Mouse (Mus musculus): Measurements from ENCODE around the gene Lrch4. TPM values are rescaled to one million over a fixed set of nuclear protein-coding genes. Genes with fewer than 3 reads are reported as not detected.

The Lrch4 gene
- polyA plus RNA-seq, 1 experiment from 2014 or later = 32.2 TPM

DNA sequence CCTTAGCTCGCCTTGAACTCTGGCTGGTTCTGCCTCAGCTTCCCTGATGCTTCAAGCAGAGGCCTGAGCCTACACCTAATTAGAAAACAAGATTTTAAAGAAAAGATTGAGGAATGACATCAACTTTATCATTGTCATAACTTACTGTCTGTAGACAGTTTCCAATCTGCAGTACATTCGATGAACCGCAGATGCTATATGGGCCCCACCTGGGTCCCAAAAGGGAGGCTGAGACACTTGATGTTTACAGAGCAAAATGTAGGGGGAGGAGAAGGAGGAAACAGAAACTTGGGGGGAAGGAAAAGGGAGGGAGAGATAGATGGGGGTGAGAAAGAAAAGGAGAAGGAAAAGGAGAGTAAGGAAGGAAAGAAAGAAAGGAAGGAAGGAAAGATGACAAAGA, 61.1 kb downstream of the Lrch4 start:
- Histone ChIP-seq H3K27ac (no peak overlapping the region), H3K9me3 (replicated peaks) (no peaks in the 10 kb centered on the region), H3K4me1 (peaks cover 5% of the 10 kb centered on the region; the same call in 1 of the 2 replicates), H3K27me3 (ENCODE audit: low read depth, poor library complexity, severe bottlenecking) (peaks cover 16% of the 10 kb centered on the region; the same call in 1 of the 2 replicates), H3K4me3 (no peak overlapping the region), H3K36me3 (no peaks in the 10 kb centered on the region)
- no peak for DNase-seq (ENCODE audit: low spot score)
- 89% methylated on average over 3 of the region's 3 CpGs for WGBS

DNA sequence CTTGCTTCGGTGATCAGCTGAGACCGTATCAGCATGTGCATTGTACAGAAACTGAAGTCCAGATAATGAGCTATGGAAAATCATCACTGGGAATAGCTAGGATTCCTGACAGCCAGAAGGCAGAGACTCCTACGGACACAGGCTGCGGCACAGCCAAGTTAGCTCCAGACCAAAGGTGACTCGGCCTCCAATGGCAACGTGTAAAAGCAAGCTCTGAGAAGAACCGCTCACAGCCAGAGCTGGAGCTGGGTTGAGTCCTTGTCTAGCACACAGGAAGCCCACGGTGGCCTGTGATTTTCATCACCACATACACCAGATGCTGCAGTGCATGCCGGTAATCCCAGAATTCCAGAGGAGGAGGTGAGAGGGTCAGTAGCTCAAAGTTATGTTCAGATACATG, 61.6 kb downstream of the Lrch4 start:
- Histone ChIP-seq H3K4me3 (no peak overlapping the region), H3K4me1 (0 out of 2 replicates have a peak, but pooled peaks cover 3% of the 10 kb centered on the region), H3K27me3 (ENCODE audit: low read depth, poor library complexity, severe bottlenecking) (peaks cover 12% of the 10 kb centered on the region; the same call in 1 of the 2 replicates), H3K27ac (no peak overlapping the region), H3K9me3 (replicated peaks) (no peaks in the 10 kb centered on the region), H3K36me3 (no peaks in the 10 kb centered on the region)
- 68% methylated on average over 9 of the region's 9 CpGs for WGBS
- no peak for DNase-seq (ENCODE audit: low spot score)

Other genes starting within 250 kb of the Lrch4 start
- 0.03 and 0.10 TPM in 2 replicates for gene Zan, start 152.1 kb upstream of the Lrch4 start, polyA plus RNA-seq (2016; fragmentation: Nextera tagmentation; extraction: Ambion mirVana)
- 53.2 and 63.4 TPM in 2 replicates for gene Pop7, start 126.6 kb upstream of the Lrch4 start, polyA plus RNA-seq (2016; fragmentation: Nextera tagmentation; extraction: Ambion mirVana)
- gene Gigyf1, start 110.6 kb upstream of the Lrch4 start, polyA plus RNA-seq (2016; fragmentation: Nextera tagmentation; extraction: Ambion mirVana) = 13.5 and 14.6 TPM in 2 replicates
- 1.5 and 2.4 TPM in 2 replicates for gene Epo, start 95.9 kb upstream of the Lrch4 start, polyA plus RNA-seq (2016; fragmentation: Nextera tagmentation; extraction: Ambion mirVana)
- gene Gnb2, start 95.6 kb upstream of the Lrch4 start, polyA plus RNA-seq (2016; fragmentation: Nextera tagmentation; extraction: Ambion mirVana) = 257 and 295 TPM in 2 replicates
- gene Actl6b, start 75.6 kb upstream of the Lrch4 start, polyA plus RNA-seq (2016; fragmentation: Nextera tagmentation; extraction: Ambion mirVana) = not detected in 2 replicates
- gene Tfr2, start 59.3 kb upstream of the Lrch4 start, polyA plus RNA-seq (2016; fragmentation: Nextera tagmentation; extraction: Ambion mirVana) = 0.79 and 1.4 TPM in 2 replicates
- 14.7 and 16.4 TPM in 2 replicates for gene Mospd3, start 28.1 kb upstream of the Lrch4 start, polyA plus RNA-seq (2016; fragmentation: Nextera tagmentation; extraction: Ambion mirVana)
- gene Pcolce, start 15.3 kb upstream of the Lrch4 start, polyA plus RNA-seq (2016; fragmentation: Nextera tagmentation; extraction: Ambion mirVana) = 153 and 165 TPM in 2 replicates
- 0.11 and 0.60 TPM in 2 replicates for gene Fbxo24, start 119 bp upstream of the Lrch4 start, polyA plus RNA-seq (2016; fragmentation: Nextera tagmentation; extraction: Ambion mirVana)
- gene Gm20605, start 54 bp downstream of the Lrch4 start, polyA plus RNA-seq (2016; fragmentation: Nextera tagmentation; extraction: Ambion mirVana) = 12.6 and 14.8 TPM in 2 replicates
- gene Sap25, start 12.2 kb downstream of the Lrch4 start, polyA plus RNA-seq (2016; fragmentation: Nextera tagmentation; extraction: Ambion mirVana) = 8.0 and 9.7 TPM in 2 replicates
- 0.23 and 0.48 TPM in 2 replicates for gene Irs3, start 16.6 kb downstream of the Lrch4 start, polyA plus RNA-seq (2016; fragmentation: Nextera tagmentation; extraction: Ambion mirVana)
- 18.6 and 22.9 TPM in 2 replicates for gene Agfg2, start 55.6 kb downstream of the Lrch4 start, polyA plus RNA-seq (2016; fragmentation: Nextera tagmentation; extraction: Ambion mirVana)
- gene Nyap1, start 112.5 kb downstream of the Lrch4 start, polyA plus RNA-seq (2016; fragmentation: Nextera tagmentation; extraction: Ambion mirVana) = 1.1 and 2.5 TPM in 2 replicates
- gene Tsc22d4, start 116.6 kb downstream of the Lrch4 start, polyA plus RNA-seq (2016; fragmentation: Nextera tagmentation; extraction: Ambion mirVana) = 78.1 and 99.5 TPM in 2 replicates
- 47.0 and 49.5 TPM in 2 replicates for gene Ppp1r35, start 149.7 kb downstream of the Lrch4 start, polyA plus RNA-seq (2016; fragmentation: Nextera tagmentation; extraction: Ambion mirVana)
- 11.3 and 11.8 TPM in 2 replicates for gene Mepce, start 158.5 kb downstream of the Lrch4 start, polyA plus RNA-seq (2016; fragmentation: Nextera tagmentation; extraction: Ambion mirVana)
- gene Zcwpw1, start 158.7 kb downstream of the Lrch4 start, polyA plus RNA-seq (2016; fragmentation: Nextera tagmentation; extraction: Ambion mirVana) = 8.4 and 15.8 TPM in 2 replicates
- gene Pilra, start 207.2 kb downstream of the Lrch4 start, polyA plus RNA-seq (2016; fragmentation: Nextera tagmentation; extraction: Ambion mirVana) = 0.34 and 0.39 TPM in 2 replicates
- not detected in 2 replicates for gene Pilrb1, start 229.0 kb downstream of the Lrch4 start, polyA plus RNA-seq (2016; fragmentation: Nextera tagmentation; extraction: Ambion mirVana)
- not detected in 2 replicates for gene Pilrb2, start 242.7 kb downstream of the Lrch4 start, polyA plus RNA-seq (2016; fragmentation: Nextera tagmentation; extraction: Ambion mirVana)

Measured in limb, embryonic 10.5 days (tissue).